Mouse (Mus musculus): ENCODE data around the gene Akr1c6.
"Not testable (repeated sequence)": the region's sequence is repeated elsewhere in the genome, so short reads cannot be mapped to it uniquely, and the experiment has no call there.

GRCm38 (mm10) chr13:4400360-4400759 is 33.7 kb upstream of the Akr1c6 start:
- not testable (repeated sequence) for TF ChIP-seq HCFC1 (IDR thresholded peaks at IDR 0.05; ENCODE audit: low read depth, low read length); CTCF (IDR thresholded peaks at IDR 0.05 in 2 of 3, conservative IDR thresholded peaks at IDR 0.05 in 1 of 3; ENCODE audit: control insufficient read depth in 1 of 3, insufficient read depth in 1 of 3, low read depth in 2 of 3, low read length in 3 of 3, poor library complexity in 1 of 3, severe bottlenecking in 1 of 3); POLR2A (IDR thresholded peaks at IDR 0.05; ENCODE audit: control insufficient read depth in 1 of 2, insufficient read depth in 1 of 2, low read depth in 1 of 2, low read length in 2 of 2, poor library complexity in 1 of 2); ELF1 (IDR thresholded peaks at IDR 0.05; ENCODE audit: low read depth, low read length); USF1 (IDR thresholded peaks at IDR 0.05; ENCODE audit: low read depth, low read length); POLR2AphosphoS2 (IDR thresholded peaks at IDR 0.05; ENCODE audit: low read length); CHD2 (IDR thresholded peaks at IDR 0.05; ENCODE audit: low read length); MXI1 (IDR thresholded peaks at IDR 0.05; ENCODE audit: low read depth, low read length); RCOR1 (IDR thresholded peaks at IDR 0.05; ENCODE audit: low read depth, low read length); ZC3H11A (IDR thresholded peaks at IDR 0.05; ENCODE audit: low read depth, low read length); GATA1 (IDR thresholded peaks at IDR 0.05; ENCODE audit: low read depth, low read length); MYC (IDR thresholded peaks at IDR 0.05; ENCODE audit: low read depth, low read length); EP300 (IDR thresholded peaks at IDR 0.05; ENCODE audit: low read depth in 1 of 2, low read length in 2 of 2)
